Mouse (Mus musculus) forebrain, embryonic 10.5 days (tissue): ENCODE data around the gene Sgk1. TPM values are rescaled to one million over a fixed set of nuclear protein-coding genes. Genes with fewer than 3 reads are reported as not detected.

ENCODE experiments used
- DNase-seq: peaks from one replicate; pipeline ENCODE4 v3.0.0-alpha.2; 2017; ENCODE audit warnings: low spot score; ENCODE audit errors: extremely low spot score
- H3K27ac ChIP-seq: fragments of 300-500 bp; sonication (generic); 2 replicates; pipeline ENCODE4 v1.5.1; 2016; ENCODE audit warnings: mild to moderate bottlenecking
- H3K27me3 ChIP-seq: fragments of 300-500 bp; sonication (generic); 2 replicates; pipeline ENCODE4 v1.6.1; 2016; ENCODE audit warnings: mild to moderate bottlenecking; ENCODE audit not compliant: poor library complexity, severe bottlenecking
- H3K36me3 ChIP-seq: fragments of 300-500 bp; sonication (generic); replicated peaks from 2 replicates; pipeline ENCODE4 v1.6.1; 2016; ENCODE audit warnings: mild to moderate bottlenecking, moderate library complexity
- H3K4me1 ChIP-seq: fragments of 300-500 bp; sonication (generic); 2 replicates; pipeline ENCODE4 v1.6.1; 2016
- H3K4me3 ChIP-seq: fragments of 300-500 bp; sonication (generic); 2 replicates; pipeline ENCODE4 v1.5.1; 2016; ENCODE audit warnings: mild to moderate bottlenecking, moderate library complexity
- H3K9me3 ChIP-seq: fragments of 300-500 bp; sonication (generic); 2 replicates; pipeline ENCODE4 v1.6.1; 2016; ENCODE audit warnings: mild to moderate bottlenecking, moderate library complexity
- WGBS: fragments of 180-500 bp; shearing (Covaris S2); methylation state at CpG from one replicate; pipeline ENCODE4 v1.1.7; 2016; 5-methylcytosine and 5-hydroxymethylcytosine counted together
- polyA plus RNA-seq: library from polyadenylated mRNA; unstranded; fragments of >200 nt; fragmentation: Nextera tagmentation; extraction: Ambion mirVana; gene quantifications from 2 replicates; pipeline ENCODE4 v1.2.1, GENCODE M21; 2016

Gene Sgk1
- polyA plus RNA-seq, 1 experiment from 2014 or later = 17.8 TPM

DNA sequence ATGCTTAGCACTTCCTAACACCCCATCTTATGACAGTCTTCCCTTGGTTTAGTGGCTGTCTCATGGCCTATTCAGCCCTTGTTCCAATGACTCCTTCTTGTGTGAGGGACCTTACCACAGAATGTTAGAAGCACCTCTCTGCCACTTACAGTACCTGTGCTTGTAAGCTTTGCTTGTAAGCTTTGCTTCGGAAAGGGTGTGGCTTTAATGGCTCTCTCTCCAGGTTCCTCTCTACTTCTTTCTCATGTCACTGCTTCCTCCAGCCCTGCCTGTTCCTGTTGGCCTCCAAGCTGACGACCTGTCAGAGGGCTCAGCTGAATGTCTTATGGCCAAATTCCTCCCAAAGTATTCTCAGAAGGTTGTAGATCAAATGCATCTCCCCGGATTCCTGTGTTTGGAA is 25.8 kb downstream of the Sgk1 start:
- Histone ChIP-seq H3K36me3 (no peaks in the 10 kb centered on the region), H3K4me3 (no peak overlapping the region), H3K27ac (no peak overlapping the region), H3K4me1 (0 out of 2 replicates have a peak, but pooled peaks cover 7% of the 10 kb centered on the region), H3K9me3 (no peaks in the 10 kb centered on the region), H3K27me3 (no peaks in the 10 kb centered on the region)
- WGBS = 83% methylated on average over 3 of the region's 3 CpGs
- no peak for DNase-seq

DNA sequence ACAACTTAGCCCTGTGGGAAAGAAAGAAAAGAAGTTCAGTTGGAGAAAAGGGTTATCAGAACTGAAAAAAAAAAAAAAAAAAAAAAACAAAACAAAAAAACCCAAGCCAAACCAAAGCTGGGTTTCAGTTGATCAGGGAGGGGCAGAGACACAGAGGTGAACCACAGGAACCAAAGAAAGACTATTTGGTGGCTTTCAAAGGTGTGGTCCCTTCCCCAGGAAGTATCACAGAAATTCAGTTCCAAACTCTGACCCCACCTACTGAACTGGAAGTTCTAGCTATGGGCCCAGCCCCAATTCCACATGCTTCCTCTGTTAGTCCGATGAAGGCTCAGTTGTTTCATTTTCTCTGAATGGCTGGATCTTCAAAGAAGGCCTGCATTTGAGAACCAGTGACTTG is 26.7 kb downstream of the Sgk1 start:
- DNase-seq = no peak
- H3K27me3 ChIP-seq = no peaks in the 10 kb centered on the region
- H3K36me3 ChIP-seq = no peaks in the 10 kb centered on the region
- no peaks in the 10 kb centered on the region for H3K9me3 ChIP-seq
- WGBS = 94% methylated on average over 1 of the region's 1 CpGs
- H3K27ac ChIP-seq = no peak overlapping the region
- no peak overlapping the region for H3K4me3 ChIP-seq
- H3K4me1 ChIP-seq = 0 out of 2 replicates have a peak, but pooled peaks cover 7% of the 10 kb centered on the region

DNA sequence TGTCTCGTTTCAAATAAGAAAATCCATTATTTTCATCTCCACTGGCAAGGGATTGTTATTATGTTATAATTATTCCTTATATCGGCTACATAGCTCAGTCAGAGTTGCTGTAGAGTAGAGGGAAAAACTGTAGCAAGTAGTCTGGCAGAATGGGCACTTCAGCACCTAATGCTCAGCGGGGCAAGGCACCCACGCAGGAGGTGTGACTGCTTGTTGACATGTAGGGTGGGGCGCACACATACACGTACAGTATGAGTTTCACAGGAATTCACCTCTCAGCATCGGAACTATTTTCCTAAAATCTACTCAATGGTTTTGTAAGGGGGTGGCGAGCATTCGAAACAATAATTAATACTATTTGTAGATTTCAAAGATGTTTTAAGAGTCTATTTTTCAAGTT is 28.4 kb downstream of the Sgk1 start:
- Histone ChIP-seq H3K27ac (no peak overlapping the region), H3K9me3 (no peaks in the 10 kb centered on the region), H3K4me1 (0 out of 2 replicates have a peak, but pooled peaks cover 7% of the 10 kb centered on the region), H3K27me3 (no peaks in the 10 kb centered on the region), H3K4me3 (no peak overlapping the region), H3K36me3 (no peaks in the 10 kb centered on the region)
- no peak for DNase-seq
- 91% methylated on average over 9 of the region's 9 CpGs for WGBS

DNA sequence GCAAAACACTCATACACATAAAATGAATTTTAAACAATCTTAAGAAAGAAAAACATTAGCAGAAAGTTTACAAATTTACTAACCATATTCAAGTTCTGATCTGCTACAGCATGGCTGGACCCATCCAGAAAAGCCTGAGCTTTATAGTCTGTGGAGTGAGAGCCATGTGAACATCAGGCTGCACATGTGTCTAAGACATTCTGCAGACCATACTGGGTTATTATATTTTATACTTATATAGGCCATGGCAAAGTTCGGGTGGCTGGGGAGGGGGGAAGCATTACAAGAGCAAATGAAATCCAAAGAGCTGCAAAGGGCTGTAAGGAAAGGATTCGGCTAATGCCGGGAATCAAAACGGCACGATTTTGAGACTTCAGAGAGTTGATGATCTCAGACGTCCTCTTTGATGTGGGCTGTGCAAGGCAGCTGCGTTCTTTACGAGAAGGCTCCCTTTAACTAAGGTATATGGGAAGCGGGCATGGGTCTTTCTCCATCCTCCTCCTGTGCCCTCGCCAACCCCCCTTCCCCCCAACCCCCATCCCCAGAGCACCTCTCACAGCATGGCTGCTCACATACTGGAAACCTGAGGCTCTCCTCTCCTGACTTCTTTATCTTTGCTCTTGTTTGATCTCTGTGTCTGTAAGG is 29.4 kb downstream of the Sgk1 start:
- Histone ChIP-seq H3K27ac (no peak overlapping the region), H3K36me3 (no peaks in the 10 kb centered on the region), H3K9me3 (no peaks in the 10 kb centered on the region), H3K4me3 (no peak overlapping the region), H3K4me1 (0 out of 2 replicates have a peak, but pooled peaks cover 7% of the 10 kb centered on the region), H3K27me3 (no peaks in the 10 kb centered on the region)
- no peak for DNase-seq
- WGBS = 80% methylated on average over 10 of the region's 10 CpGs

DNA sequence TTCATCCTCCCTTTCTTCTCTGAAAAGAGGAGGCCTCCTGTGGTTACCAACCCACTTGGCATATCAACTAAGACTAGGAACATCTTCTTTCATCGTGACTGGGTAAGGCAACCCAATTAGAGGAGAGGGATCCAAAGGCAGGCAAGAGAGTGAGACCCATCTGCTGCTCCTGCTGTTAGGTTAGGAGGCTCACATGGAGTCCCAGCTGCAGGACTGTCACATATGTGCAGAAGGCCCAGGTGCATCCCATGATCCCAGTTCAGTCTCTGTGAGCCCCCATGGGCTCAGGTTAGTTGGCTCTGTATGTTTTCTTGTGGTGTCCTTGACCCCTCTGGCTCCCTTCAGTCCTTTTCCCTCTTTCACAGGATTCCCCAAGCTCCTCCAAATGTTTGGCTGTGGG is 32.8 kb downstream of the Sgk1 start:
- no peaks in the 10 kb centered on the region for H3K9me3 ChIP-seq
- no peaks in the 10 kb centered on the region for H3K36me3 ChIP-seq
- H3K4me1 ChIP-seq = peaks cover 8% of the 10 kb centered on the region
- no peak overlapping the region for H3K27ac ChIP-seq
- no peak for DNase-seq
- 26% methylated on average over 1 of the region's 1 CpGs for WGBS
- no peaks in the 10 kb centered on the region for H3K27me3 ChIP-seq
- no peak overlapping the region for H3K4me3 ChIP-seq

DNA sequence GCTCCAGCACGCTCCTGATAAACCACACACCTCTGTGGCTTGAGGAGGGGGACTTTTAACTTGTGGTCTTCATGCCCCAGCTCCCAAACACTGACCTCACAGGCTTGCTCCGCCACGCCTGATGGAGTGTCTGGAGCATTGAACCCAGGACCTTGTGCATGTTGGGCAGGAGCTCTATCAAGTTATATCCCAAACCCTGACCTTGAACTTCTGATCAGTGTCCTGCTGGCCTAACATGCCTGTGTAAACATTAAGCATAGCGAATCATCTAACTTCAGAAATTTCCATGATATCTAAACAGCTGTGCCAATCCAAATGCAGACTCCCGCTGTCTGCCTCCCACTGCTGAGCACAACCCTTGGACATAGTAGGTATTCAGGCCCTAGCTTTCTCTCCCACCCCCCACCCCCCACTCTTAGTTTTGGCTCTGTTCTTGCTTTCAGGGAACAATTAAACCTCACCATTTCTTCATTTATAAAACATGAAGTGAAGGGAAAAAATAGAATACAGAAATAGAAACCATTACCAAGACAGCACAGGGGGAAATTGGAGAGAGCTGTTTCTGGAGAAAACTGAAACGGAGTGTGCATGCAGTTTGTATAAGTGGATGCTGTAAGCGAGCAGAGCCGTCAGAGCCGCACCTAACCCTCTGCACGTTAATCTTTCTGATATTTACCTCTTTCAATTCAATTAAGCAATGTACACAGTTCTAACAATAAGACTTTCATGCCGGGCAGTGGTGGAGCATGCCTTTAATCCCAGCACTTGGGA is 34.5 kb downstream of the Sgk1 start:
- no peaks in the 10 kb centered on the region for H3K27me3 ChIP-seq
- no peak overlapping the region for H3K4me3 ChIP-seq
- no peaks in the 10 kb centered on the region for H3K9me3 ChIP-seq
- H3K27ac ChIP-seq = no peak overlapping the region
- DNase-seq = no peak
- WGBS = 90% methylated on average over 11 of the region's 11 CpGs
- no peaks in the 10 kb centered on the region for H3K36me3 ChIP-seq
- peaks cover 9% of the 10 kb centered on the region for H3K4me1 ChIP-seq

DNA sequence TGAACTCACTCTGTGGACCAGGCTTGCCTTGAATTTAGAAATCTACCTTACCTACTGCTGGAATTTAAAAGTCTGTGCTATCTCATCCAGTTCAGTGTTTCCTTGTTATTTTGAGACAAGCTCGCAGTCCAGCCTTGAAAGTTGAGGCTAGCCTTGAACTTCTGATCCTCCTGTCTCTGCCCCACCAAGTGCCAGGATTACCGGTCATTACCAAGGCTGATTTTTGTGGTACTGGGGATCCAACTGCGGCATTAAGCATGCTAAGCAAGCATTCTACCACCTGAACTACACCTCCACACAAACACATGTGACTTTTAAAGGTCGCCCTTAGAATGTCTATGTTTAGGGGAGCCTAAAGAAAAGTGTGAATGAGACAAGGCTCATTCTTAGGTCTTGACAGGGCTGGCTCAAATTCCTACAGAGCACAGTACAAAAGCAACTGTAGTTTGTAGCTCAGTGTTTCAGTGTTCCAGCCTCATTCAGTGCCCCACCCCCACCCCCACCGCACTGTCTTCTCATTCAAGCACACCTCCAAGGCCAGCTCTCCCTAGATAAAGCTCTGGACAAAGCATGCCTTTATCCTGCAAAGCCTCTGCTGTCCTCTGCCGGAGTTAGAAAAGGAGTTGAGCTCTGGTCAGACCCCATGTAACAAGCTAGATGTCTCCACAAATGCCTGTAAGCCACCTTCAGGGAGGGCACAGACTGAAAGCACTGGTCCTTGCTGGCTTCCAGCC is 36.2 kb downstream of the Sgk1 start:
- H3K27me3 ChIP-seq = no peaks in the 10 kb centered on the region
- DNase-seq = no peak
- WGBS = 81% methylated on average over 6 of the region's 6 CpGs

DNA sequence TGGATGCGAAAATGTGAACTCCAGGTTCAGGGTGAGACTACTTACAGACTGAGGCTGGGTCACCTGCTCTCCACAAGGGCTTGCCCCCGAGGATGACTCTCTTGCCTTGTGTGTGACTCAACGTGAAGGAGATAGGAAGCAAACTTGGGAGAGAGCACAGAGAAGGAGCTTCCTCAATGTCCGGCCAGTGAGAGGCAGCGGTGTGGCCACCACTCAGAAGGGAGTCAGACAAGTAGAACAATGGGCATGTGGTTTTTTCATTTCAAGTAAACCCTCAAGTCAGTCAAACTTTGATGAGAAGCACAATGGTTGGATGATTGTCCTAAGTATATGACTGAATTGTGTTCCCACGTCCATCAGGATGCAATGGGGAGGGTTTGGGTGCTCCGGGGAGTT is 36.8 kb downstream of the Sgk1 start:
- 86% methylated on average over 7 of the region's 7 CpGs for WGBS
- Histone ChIP-seq H3K36me3 (no peaks in the 10 kb centered on the region), H3K4me3 (no peak overlapping the region), H3K27me3 (no peaks in the 10 kb centered on the region), H3K9me3 (no peaks in the 10 kb centered on the region), H3K27ac (no peak overlapping the region), H3K4me1 (peaks cover 28% of the 10 kb centered on the region)
- no peak for DNase-seq

More for the DNA sequence above, 36.2 kb downstream of the Sgk1 start:
- H3K4me1 ChIP-seq = peaks cover 22% of the 10 kb centered on the region
- H3K9me3 ChIP-seq = no peaks in the 10 kb centered on the region
- H3K36me3 ChIP-seq = no peaks in the 10 kb centered on the region
- H3K27ac ChIP-seq = no peak overlapping the region
- no peak overlapping the region for H3K4me3 ChIP-seq

DNA sequence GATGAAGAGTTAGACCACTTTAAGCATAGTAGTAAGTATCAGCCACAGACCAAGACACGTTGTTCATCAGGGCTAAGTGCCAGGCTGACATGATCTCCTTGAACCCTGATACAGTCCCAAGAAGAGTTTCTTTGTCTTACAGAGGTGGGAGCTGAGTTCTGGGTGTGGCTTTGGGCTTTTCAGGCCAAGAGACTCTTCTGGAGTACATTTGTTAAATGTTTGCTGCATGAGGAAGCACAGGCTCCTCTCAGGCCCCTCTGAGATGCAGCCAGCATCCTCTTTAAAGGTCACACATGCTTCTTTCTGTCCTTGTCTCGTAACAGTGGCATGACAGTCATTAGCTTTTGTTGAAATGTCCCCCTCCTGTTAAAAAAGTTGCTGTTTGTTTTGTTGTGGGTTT is 38.6 kb downstream of the Sgk1 start:
- no peaks in the 10 kb centered on the region for H3K36me3 ChIP-seq
- H3K4me3 ChIP-seq = no peak overlapping the region
- H3K27me3 ChIP-seq = no peaks in the 10 kb centered on the region
- H3K4me1 ChIP-seq = peaks cover 34% of the 10 kb centered on the region
- H3K27ac ChIP-seq = no peak overlapping the region
- WGBS = 78% methylated on average over 2 of the region's 2 CpGs
- no peaks in the 10 kb centered on the region for H3K9me3 ChIP-seq
- no peak for DNase-seq

DNA sequence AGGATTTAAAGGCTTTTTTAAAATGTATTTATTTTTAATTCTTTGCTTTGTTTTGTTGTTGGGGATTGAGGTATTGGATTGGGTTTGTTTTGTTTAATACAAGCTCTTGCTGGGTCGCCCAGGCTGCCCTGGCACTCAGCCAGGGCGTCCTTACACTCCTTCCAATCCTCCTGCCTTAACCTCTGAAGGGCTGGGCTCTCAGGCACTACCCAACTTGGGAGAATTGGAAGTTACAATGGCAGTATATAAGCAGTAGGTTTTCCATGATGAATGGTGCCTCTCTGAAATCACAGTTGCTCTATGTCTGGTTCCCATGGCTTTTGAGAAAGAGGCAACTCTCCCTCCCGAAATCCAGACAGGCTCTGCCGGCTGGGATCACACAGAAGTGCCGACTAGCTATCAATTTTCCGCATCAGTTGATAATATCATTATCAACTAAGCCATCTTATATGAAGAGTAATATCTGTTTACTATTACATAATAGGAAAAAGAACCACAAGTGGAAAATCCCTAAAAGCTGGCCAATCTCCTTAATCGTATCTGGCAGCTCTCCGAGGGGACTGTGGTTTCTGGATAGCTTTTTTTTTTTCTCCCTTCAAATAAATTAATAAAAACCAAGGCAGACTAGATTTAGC is 40.8 kb downstream of the Sgk1 start:
- Histone ChIP-seq H3K4me1 (peaks cover 34% of the 10 kb centered on the region), H3K4me3 (no peak overlapping the region), H3K36me3 (no peaks in the 10 kb centered on the region), H3K27ac (no peak overlapping the region), H3K9me3 (no peaks in the 10 kb centered on the region), H3K27me3 (0 out of 2 replicates have a peak, but pooled peaks cover 4% of the 10 kb centered on the region)
- WGBS = 45% methylated on average over 8 of the region's 8 CpGs
- DNase-seq = no peak

DNA sequence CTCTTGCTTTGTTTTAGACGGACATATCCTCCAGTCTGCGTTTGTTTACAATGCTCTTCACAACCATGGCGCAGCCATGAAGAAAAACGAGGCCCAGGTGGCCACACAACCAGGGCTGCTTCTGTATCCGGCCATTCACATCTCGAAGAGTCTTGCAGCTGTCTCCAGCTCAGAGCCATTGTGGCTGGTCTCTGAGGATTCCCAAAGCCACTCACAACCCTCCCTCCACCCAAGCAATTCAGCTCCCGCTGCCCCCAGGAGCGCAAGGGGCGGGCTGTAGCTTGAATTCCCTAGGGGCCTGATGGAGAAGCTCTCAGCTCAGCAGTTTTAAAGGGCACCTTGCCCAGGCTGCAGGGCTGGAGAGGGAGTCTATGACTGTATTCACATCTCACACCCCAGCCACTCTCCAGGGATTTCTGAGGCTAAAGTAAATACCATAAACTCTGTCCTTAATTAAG is 41.5 kb downstream of the Sgk1 start:
- DNase-seq = peak; percentile 24
- no peaks in the 10 kb centered on the region for H3K36me3 ChIP-seq
- peak overlapping the region; percentile 17 for H3K4me3 ChIP-seq
- peaks cover 30% of the 10 kb centered on the region for H3K4me1 ChIP-seq
- peak overlapping the region; percentile 62 for H3K27ac ChIP-seq
- WGBS = 7% methylated on average over 9 of the region's 9 CpGs
- no peaks in the 10 kb centered on the region for H3K9me3 ChIP-seq
- 0 out of 2 replicates have a peak, but pooled peaks cover 4% of the 10 kb centered on the region for H3K27me3 ChIP-seq

DNA sequence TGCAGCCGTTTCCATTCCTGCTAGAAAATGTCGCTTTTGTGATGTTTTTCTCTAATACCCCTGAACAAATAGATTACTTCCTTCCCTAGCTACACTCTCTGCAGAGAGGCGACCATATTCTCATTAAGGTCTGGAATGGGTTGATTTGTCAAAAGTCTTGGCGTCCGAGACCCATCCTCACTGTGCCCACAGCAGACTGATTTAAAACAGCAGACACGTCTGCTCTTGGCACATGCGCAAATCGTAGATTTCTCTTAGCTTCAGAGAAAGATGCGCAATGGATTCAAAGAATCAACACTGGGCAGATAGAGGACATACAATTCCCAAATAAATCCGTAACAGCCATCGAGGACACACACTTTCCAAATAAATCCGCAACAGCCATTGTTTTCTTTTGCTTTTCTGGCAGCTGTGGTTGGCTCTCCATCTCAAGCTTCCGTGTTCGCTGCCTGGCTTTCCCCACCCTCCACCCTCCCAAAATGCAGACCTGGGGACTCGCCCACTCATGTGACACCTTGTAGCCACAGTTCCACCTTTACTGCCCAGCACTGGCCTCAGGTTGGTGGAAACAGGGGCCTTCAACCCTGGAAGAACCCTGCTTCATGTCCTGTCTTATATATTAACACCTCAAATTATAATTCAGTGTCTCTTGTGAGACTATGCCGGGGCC is 42.2 kb downstream of the Sgk1 start:
- Histone ChIP-seq H3K4me1 (peaks cover 27% of the 10 kb centered on the region), H3K9me3 (no peaks in the 10 kb centered on the region), H3K36me3 (no peaks in the 10 kb centered on the region), H3K27me3 (0 out of 2 replicates have a peak, but pooled peaks cover 4% of the 10 kb centered on the region), H3K4me3 (no peak overlapping the region), H3K27ac (no peak overlapping the region)
- no peak for DNase-seq
- 81% methylated on average over 16 of the region's 16 CpGs for WGBS
